Mouse (Mus musculus) spleen, adult 2 months (tissue): ENCODE measurements around the gene Rai14.

Experiments
- CTCF ChIP-seq: fragments of 200-500 bp; IDR thresholded peaks from 2 replicates; pipeline ENCODE4 v1.5.1; 2011; ENCODE audit warnings: mild to moderate bottlenecking, inconsistent platforms; ENCODE audit not compliant: insufficient read depth, insufficient read length, insufficient replicate concordance; ENCODE audit errors: extremely low read depth
- POLR2A ChIP-seq: fragments of 200-500 bp; IDR thresholded peaks from 2 replicates; pipeline ENCODE4 v1.6.1; 2011; ENCODE audit warnings: low read depth, low read length, inconsistent platforms

DNA sequence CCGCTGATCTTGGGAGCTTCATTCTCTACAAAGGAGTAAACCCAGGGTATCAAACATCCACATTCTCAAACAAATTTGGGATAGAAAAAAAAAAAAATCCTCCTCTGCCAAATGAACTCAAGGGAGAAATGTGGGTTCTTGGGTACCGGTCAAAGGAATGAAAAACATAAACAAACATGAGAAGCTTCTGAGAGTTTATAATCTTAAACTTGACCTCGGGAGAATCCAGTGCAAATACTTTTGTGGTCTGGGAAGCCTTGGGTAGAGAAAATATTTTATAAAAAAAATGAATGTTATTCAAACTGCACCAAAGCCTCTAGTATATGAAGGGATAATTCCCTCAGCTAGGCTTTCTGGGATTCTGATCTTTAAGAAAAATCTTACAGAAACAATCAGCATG, 11.8 kb upstream of the Rai14 start:
- no peak for TF ChIP-seq POLR2A
- no peak for TF ChIP-seq CTCF
